Mouse (Mus musculus): ENCODE measurements around the gene Gtf2e1.

The Gtf2e1 gene

GRCm38 (mm10) chr16:37546312-37546711, 6.7 kb upstream of the Gtf2e1 start:
- DNase-seq (ENCODE audit: low spot score in 2 of 2): no peak

- DNase-seq (ENCODE audit: low spot score in 2 of 2): no peak
Measured at GRCm38 (mm10) chr16:37540776-37541175, 1.2 kb upstream of the Gtf2e1 start.

GRCm38 (mm10) chr16:37539240-37539610, 364 bp downstream of the Gtf2e1 start:
- no peak for DNase-seq (ENCODE audit: low spot score in 2 of 2)

- DNase-seq (ENCODE audit: low spot score in 2 of 2): no peak
Measured at GRCm38 (mm10) chr16:37533369-37534068, 6.1 kb downstream of the Gtf2e1 start.

GRCm38 (mm10) chr16:37532046-37532445, 7.5 kb downstream of the Gtf2e1 start:
- DNase-seq (ENCODE audit: low spot score in 2 of 2): no peak

GRCm38 (mm10) chr16:37530170-37530569, 9.4 kb downstream of the Gtf2e1 start:
- no peak for DNase-seq (ENCODE audit: low spot score in 2 of 2)

- DNase-seq (ENCODE audit: low spot score in 2 of 2): no peak
Measured at GRCm38 (mm10) chr16:37526688-37527223, 12.8 kb downstream of the Gtf2e1 start.

- DNase-seq (ENCODE audit: low spot score in 2 of 2): no peak
Measured at GRCm38 (mm10) chr16:37525121-37525520, 14.5 kb downstream of the Gtf2e1 start.

GRCm38 (mm10) chr16:37522100-37522697, 17.4 kb downstream of the Gtf2e1 start:
- no peak for DNase-seq (ENCODE audit: low spot score in 2 of 2)

GRCm38 (mm10) chr16:37520190-37521040, 19.2 kb downstream of the Gtf2e1 start:
- DNase-seq (ENCODE audit: low spot score in 2 of 2): no peak

- DNase-seq (ENCODE audit: low spot score in 2 of 2): no peak
Measured at GRCm38 (mm10) chr16:37519721-37520120, 19.9 kb downstream of the Gtf2e1 start.

- DNase-seq (ENCODE audit: low spot score in 2 of 2): no peak
Measured at GRCm38 (mm10) chr16:37518662-37519061, 20.9 kb downstream of the Gtf2e1 start.

GRCm38 (mm10) chr16:37517596-37518211, 21.9 kb downstream of the Gtf2e1 start:
- DNase-seq (ENCODE audit: low spot score in 2 of 2): no peak

GRCm38 (mm10) chr16:37516376-37516993, 23.1 kb downstream of the Gtf2e1 start:
- no peak for DNase-seq (ENCODE audit: low spot score in 2 of 2)

GRCm38 (mm10) chr16:37514644-37515043, 24.9 kb downstream of the Gtf2e1 start:
- DNase-seq (ENCODE audit: low spot score in 2 of 2): no peak

GRCm38 (mm10) chr16:37511489-37511888, 28.1 kb downstream of the Gtf2e1 start:
- no peak for DNase-seq (ENCODE audit: low spot score in 2 of 2)

GRCm38 (mm10) chr16:37506751-37507150, 32.8 kb downstream of the Gtf2e1 start:
- no peak for DNase-seq (ENCODE audit: low spot score in 2 of 2)

GRCm38 (mm10) chr16:37504517-37504916, 35.1 kb downstream of the Gtf2e1 start:
- DNase-seq (ENCODE audit: low spot score in 2 of 2): no peak

GRCm38 (mm10) chr16:37498581-37498980, 41.0 kb downstream of the Gtf2e1 start:
- no peak for DNase-seq (ENCODE audit: low spot score in 2 of 2)

- no peak for DNase-seq (ENCODE audit: low spot score in 2 of 2)
Measured at GRCm38 (mm10) chr16:37495017-37495416, 44.6 kb downstream of the Gtf2e1 start.

GRCm38 (mm10) chr16:37486826-37487612, 52.6 kb downstream of the Gtf2e1 start:
- DNase-seq (ENCODE audit: low spot score in 2 of 2): no peak
